Mouse (Mus musculus) liver, embryonic 15.5 days (tissue): ENCODE measurements around the gene Fam20c. TPM values are rescaled to one million over a fixed set of nuclear protein-coding genes. Genes with fewer than 3 reads are reported as not detected.

Source experiments
- ATAC-seq: fragments of 200-750 bp; cut with Nextera tagmentation; 2 replicates; pipeline ENCODE4 v1.8.0; 2017; ENCODE audit warnings: moderate number of reproducible peaks, mild to moderate bottlenecking, moderate library complexity; ENCODE audit not compliant: insufficient read depth
- H3K27ac ChIP-seq: fragments of 300-500 bp; sonication (generic); replicated peaks from 2 replicates; pipeline ENCODE4 v1.5.1; 2015; ENCODE audit warnings: mild to moderate bottlenecking, inconsistent platforms
- H3K27me3 ChIP-seq: fragments of 300-500 bp; sonication (generic); 2 replicates; pipeline ENCODE4 v1.6.1; 2015; ENCODE audit warnings: mild to moderate bottlenecking, inconsistent platforms
- H3K36me3 ChIP-seq: fragments of 300-500 bp; sonication (generic); replicated peaks from 2 replicates; pipeline ENCODE4 v1.6.1; 2015; ENCODE audit warnings: moderate library complexity, mild to moderate bottlenecking, inconsistent platforms
- H3K4me1 ChIP-seq: fragments of 300-500 bp; sonication (generic); replicated peaks from 2 replicates; pipeline ENCODE4 v1.6.1; 2015; ENCODE audit warnings: inconsistent platforms
- H3K4me2 ChIP-seq: fragments of 300-500 bp; sonication (generic); 2 replicates; pipeline ENCODE4 v1.6.1; 2015; ENCODE audit warnings: moderate library complexity, mild to moderate bottlenecking, inconsistent platforms
- H3K4me3 ChIP-seq: fragments of 300-500 bp; sonication (generic); replicated peaks from 2 replicates; pipeline ENCODE4 v1.5.1; 2015; ENCODE audit warnings: mild to moderate bottlenecking, inconsistent platforms
- H3K9ac ChIP-seq: fragments of 300-500 bp; sonication (generic); 2 replicates; pipeline ENCODE4 v1.6.1; 2015; ENCODE audit warnings: moderate library complexity, mild to moderate bottlenecking, inconsistent platforms
- H3K9me3 ChIP-seq: fragments of 300-500 bp; sonication (generic); replicated peaks from 2 replicates; pipeline ENCODE4 v1.6.1; 2016; ENCODE audit warnings: inconsistent platforms
- WGBS: fragments of 180-500 bp; shearing (Covaris S2); methylation state at CpG from one replicate; pipeline ENCODE4 v1.1.7; 2015; ENCODE audit warnings: mixed read lengths; ENCODE audit not compliant: insufficient replicate concordance; 5-methylcytosine and 5-hydroxymethylcytosine counted together
- polyA plus RNA-seq: library from polyadenylated mRNA; unstranded; fragments of >200 nt; fragmentation: Nextera tagmentation; extraction: Ambion mirVana; gene quantifications from 2 replicates; pipeline ENCODE4 v1.2.1, GENCODE M21; 2015

Gene Fam20c
- polyA plus RNA-seq, 1 experiment from 2014 or later, result 11.1 TPM

GRCm38 (mm10) chr5:138756311-138757085 is 2.2 kb downstream of the Fam20c start:
- ATAC-seq, result peak; percentile 26; the same call in 1 of the 2 replicates

GRCm38 (mm10) chr5:138757135-138757534 is 2.8 kb downstream of the Fam20c start:
- Histone ChIP-seq H3K27ac (peak overlapping the region; percentile 77), H3K9me3 (no peaks in the 10 kb centered on the region), H3K4me3 (peak overlapping the region; percentile 29), H3K27me3 (peaks cover 64% of the 10 kb centered on the region), H3K4me2 (peak overlapping the region; percentile 49), H3K4me1 (peaks cover 8% of the 10 kb centered on the region; the same call in 1 of the 2 replicates), H3K9ac (0 out of 2 replicates have a peak overlapping the region, but pooled peaks have one; percentile 8), H3K36me3 (no peaks in the 10 kb centered on the region)
- 57% methylated on average over 6 of the region's 6 CpGs for WGBS
- no peak for ATAC-seq

More at GRCm38 (mm10) chr5:138756311-138757085, 2.2 kb downstream of the Fam20c start:
- peak overlapping the region; percentile 77 for H3K27ac ChIP-seq
- peak overlapping the region; percentile 64 for H3K4me2 ChIP-seq
- 34% methylated on average over 15 of the region's 15 CpGs for WGBS
- peaks cover 8% of the 10 kb centered on the region; the same call in 1 of the 2 replicates for H3K4me1 ChIP-seq
- H3K9ac ChIP-seq, result 0 out of 2 replicates have a peak overlapping the region, but pooled peaks have one; percentile 11
- H3K4me3 ChIP-seq, result peak overlapping the region; percentile 54
- no peaks in the 10 kb centered on the region for H3K36me3 ChIP-seq
- peaks cover 64% of the 10 kb centered on the region for H3K27me3 ChIP-seq
- H3K9me3 ChIP-seq, result no peaks in the 10 kb centered on the region

GRCm38 (mm10) chr5:138757616-138758015 is 3.3 kb downstream of the Fam20c start:
- peaks cover 8% of the 10 kb centered on the region; the same call in 1 of the 2 replicates for H3K4me1 ChIP-seq
- H3K4me3 ChIP-seq, result peak overlapping the region; percentile 29; the same call in 1 of the 2 replicates
- H3K36me3 ChIP-seq, result 0 out of 2 replicates have a peak, but pooled peaks cover 1% of the 10 kb centered on the region
- 0 out of 2 replicates have a peak overlapping the region, but pooled peaks have one; percentile 8 for H3K9ac ChIP-seq
- ATAC-seq, result no peak
- peak overlapping the region; percentile 77 for H3K27ac ChIP-seq
- 70% methylated on average over 12 of the region's 12 CpGs for WGBS
- peak overlapping the region; percentile 49 for H3K4me2 ChIP-seq
- no peaks in the 10 kb centered on the region for H3K9me3 ChIP-seq
- H3K27me3 ChIP-seq, result peaks cover 61% of the 10 kb centered on the region

DNA sequence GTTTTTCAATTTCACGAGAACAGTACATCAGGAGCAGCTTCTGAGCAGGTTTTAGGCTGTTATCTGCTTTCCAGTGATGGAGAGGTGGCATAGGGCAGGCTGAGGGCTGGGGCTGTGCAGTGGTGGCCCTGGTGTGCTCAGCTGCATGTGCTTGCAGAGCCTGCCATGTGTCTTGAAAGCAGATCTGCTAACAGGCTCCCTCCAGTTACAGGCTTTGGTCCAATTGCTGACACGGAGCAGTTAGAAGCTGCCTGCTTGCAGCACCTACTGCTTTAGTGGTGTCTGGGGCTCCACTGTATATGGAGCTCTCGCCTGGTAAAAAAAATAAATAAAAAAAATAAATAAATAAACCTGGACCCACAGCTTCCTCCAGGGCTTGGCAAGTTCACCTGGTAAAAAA is 4.2 kb downstream of the Fam20c start:
- Histone ChIP-seq H3K4me3 (no peak overlapping the region), H3K4me1 (peaks cover 8% of the 10 kb centered on the region; the same call in 1 of the 2 replicates), H3K27ac (no peak overlapping the region), H3K27me3 (peaks cover 52% of the 10 kb centered on the region), H3K9ac (no peak overlapping the region), H3K4me2 (peak overlapping the region; percentile 1; the same call in 1 of the 2 replicates), H3K36me3 (0 out of 2 replicates have a peak, but pooled peaks cover 3% of the 10 kb centered on the region), H3K9me3 (no peaks in the 10 kb centered on the region)
- WGBS, result 48% methylated on average over 3 of the region's 3 CpGs
- no peak for ATAC-seq

- Histone ChIP-seq H3K36me3 (0 out of 2 replicates have a peak, but pooled peaks cover 3% of the 10 kb centered on the region), H3K9me3 (no peaks in the 10 kb centered on the region), H3K27ac (no peak overlapping the region), H3K4me2 (no peak overlapping the region), H3K27me3 (peaks cover 18% of the 10 kb centered on the region), H3K4me1 (0 out of 2 replicates have a peak, but pooled peaks cover 2% of the 10 kb centered on the region), H3K9ac (no peak overlapping the region), H3K4me3 (no peak overlapping the region)
- no peak for ATAC-seq
- WGBS, result 58% methylated on average over 5 of the region's 5 CpGs
These were observed 7.6 kb downstream of the Fam20c start for GRCm38 (mm10) chr5:138761836-138762334.

DNA sequence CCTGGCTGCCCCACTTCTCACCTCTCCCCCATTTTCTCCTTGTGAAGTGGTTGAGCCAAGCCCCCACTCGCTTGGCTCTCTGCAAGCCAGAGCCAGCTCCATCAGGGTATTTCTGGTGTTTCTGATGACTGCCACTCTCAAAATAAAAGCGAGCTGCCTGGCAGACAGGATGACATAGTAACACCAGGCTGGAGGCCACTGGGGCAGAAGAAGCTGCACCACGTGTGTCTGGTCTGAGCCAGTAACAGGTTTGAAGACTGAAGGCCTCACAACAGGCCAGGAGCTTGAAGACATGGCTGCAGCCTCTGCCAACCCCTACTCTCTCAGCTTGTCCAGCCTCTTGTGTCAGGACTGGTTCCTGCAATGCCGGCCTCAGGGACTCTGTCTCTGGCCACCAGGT is 8.0 kb downstream of the Fam20c start:
- Histone ChIP-seq H3K9ac (no peak overlapping the region), H3K9me3 (no peaks in the 10 kb centered on the region), H3K36me3 (0 out of 2 replicates have a peak, but pooled peaks cover 3% of the 10 kb centered on the region), H3K27me3 (peaks cover 13% of the 10 kb centered on the region), H3K27ac (no peak overlapping the region), H3K4me2 (no peak overlapping the region), H3K4me3 (no peak overlapping the region), H3K4me1 (0 out of 2 replicates have a peak, but pooled peaks cover 2% of the 10 kb centered on the region)
- no peak for ATAC-seq
- 61% methylated on average over 4 of the region's 4 CpGs for WGBS

DNA sequence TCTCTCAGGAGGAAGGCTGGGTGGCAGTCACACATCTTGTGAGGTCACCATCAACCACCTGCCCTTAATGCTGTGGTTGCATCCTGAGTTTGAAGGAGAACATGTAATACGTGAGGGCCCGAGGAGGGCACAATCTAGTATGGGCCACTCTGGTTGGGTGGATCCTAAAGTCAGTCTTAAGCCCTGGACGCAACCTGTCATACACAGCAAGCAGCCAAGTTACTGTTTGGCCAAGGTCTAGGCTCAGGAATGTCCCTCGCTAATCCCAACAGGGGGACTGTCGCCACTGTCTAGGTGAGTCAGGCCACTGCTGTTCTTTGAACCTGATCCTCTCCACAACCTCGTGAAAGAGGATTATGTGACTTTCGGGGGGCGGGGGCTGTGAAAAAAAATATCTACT is 10.3 kb downstream of the Fam20c start:
- 64% methylated on average over 8 of the region's 8 CpGs for WGBS
- H3K4me3 ChIP-seq, result no peak overlapping the region
- H3K9ac ChIP-seq, result no peak overlapping the region
- no peak overlapping the region for H3K4me2 ChIP-seq
- H3K27ac ChIP-seq, result no peak overlapping the region
- H3K36me3 ChIP-seq, result 0 out of 2 replicates have a peak, but pooled peaks cover 3% of the 10 kb centered on the region
- H3K27me3 ChIP-seq, result no peaks in the 10 kb centered on the region
- no peaks in the 10 kb centered on the region for H3K4me1 ChIP-seq
- H3K9me3 ChIP-seq, result no peaks in the 10 kb centered on the region
- no peak for ATAC-seq

DNA sequence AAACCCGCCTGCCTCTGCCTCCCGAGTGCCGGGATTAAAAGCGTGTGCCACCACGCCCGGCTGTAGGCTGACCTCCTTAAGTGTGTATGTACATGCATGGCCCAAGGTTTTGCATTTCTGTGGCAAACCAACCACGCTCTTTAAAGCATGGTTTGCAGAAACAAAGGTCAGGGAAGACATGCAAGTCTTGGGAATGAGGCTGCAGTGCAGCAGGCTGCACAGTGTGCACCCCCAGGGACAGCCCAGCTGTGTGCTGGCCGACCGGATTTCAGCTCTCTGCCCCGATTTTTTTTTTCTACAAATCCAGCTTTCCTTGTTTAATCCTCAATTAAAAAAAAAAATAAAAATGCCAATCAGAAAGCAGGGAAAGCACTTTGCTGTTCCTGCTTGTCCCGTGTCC is 13.3 kb downstream of the Fam20c start:
- Histone ChIP-seq H3K36me3 (0 out of 2 replicates have a peak, but pooled peaks cover 1% of the 10 kb centered on the region), H3K9ac (no peak overlapping the region), H3K4me2 (no peak overlapping the region), H3K27ac (no peak overlapping the region), H3K27me3 (no peaks in the 10 kb centered on the region), H3K4me1 (no peaks in the 10 kb centered on the region), H3K9me3 (no peaks in the 10 kb centered on the region), H3K4me3 (no peak overlapping the region)
- no peak for ATAC-seq
- 70% methylated on average over 11 of the region's 11 CpGs for WGBS

DNA sequence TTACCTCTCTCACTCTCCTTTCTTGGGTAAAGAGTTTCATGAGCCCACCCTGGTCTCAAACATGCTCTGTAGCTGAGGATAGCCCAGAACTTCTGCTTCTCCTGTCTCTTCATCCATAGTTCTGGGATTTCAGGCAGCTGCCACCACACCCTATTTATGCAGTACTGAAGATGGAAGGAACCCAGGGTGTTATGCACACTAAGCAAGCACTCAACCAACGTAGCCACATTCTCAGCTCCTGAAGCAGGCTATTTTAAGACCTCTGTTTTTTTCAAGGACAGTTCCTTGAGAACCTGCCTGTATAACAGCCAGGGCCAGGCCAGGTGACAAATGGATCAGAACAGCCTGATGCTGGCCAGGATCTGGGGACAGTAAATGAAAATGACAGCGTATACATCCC is 14.4 kb downstream of the Fam20c start:
- Histone ChIP-seq H3K4me1 (no peaks in the 10 kb centered on the region), H3K27me3 (no peaks in the 10 kb centered on the region)
- 61% methylated on average over 2 of the region's 2 CpGs for WGBS

GRCm38 (mm10) chr5:138769126-138769525 is 14.8 kb downstream of the Fam20c start:
- Histone ChIP-seq H3K36me3 (no peaks in the 10 kb centered on the region), H3K27ac (no peak overlapping the region), H3K4me3 (no peak overlapping the region), H3K9ac (no peak overlapping the region), H3K4me1 (no peaks in the 10 kb centered on the region), H3K9me3 (no peaks in the 10 kb centered on the region), H3K4me2 (no peak overlapping the region), H3K27me3 (no peaks in the 10 kb centered on the region)
- ATAC-seq, result no peak
- WGBS, result 56% methylated on average over 5 of the region's 5 CpGs

More for the DNA sequence above, 14.4 kb downstream of the Fam20c start:
- Histone ChIP-seq H3K4me2 (no peak overlapping the region), H3K4me3 (no peak overlapping the region), H3K9ac (no peak overlapping the region), H3K27ac (no peak overlapping the region), H3K9me3 (no peaks in the 10 kb centered on the region), H3K36me3 (no peaks in the 10 kb centered on the region)
- ATAC-seq, result no peak

DNA sequence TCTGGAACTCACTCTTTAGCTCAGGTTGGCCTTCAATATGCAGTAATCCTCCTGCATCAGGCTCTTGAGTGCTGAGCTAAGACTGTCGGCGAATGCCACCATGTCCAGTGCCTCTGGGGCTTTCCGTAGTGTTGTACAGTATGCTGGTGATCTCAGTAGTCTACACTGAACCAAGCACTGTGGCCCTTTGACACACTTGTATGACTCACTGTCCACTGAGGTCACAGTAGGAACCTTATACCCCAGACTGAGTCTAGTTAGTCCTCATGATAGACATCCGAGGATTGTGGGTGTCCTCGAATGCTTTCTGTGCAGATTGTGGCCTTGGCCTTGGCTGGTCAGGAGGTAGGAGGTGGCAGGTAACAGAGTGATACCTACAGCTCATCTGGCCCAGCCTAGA is 20.8 kb downstream of the Fam20c start:
- Histone ChIP-seq H3K27me3 (no peaks in the 10 kb centered on the region), H3K9ac (no peak overlapping the region), H3K9me3 (no peaks in the 10 kb centered on the region), H3K4me1 (0 out of 2 replicates have a peak, but pooled peaks cover 19% of the 10 kb centered on the region), H3K4me2 (no peak overlapping the region), H3K27ac (no peak overlapping the region), H3K36me3 (no peaks in the 10 kb centered on the region), H3K4me3 (no peak overlapping the region)
- ATAC-seq, result no peak
- 73% methylated on average over 5 of the region's 5 CpGs for WGBS
